Comparison of ENCODE assay signal across 20 mouse cellular contexts in the genomic region with DNA sequence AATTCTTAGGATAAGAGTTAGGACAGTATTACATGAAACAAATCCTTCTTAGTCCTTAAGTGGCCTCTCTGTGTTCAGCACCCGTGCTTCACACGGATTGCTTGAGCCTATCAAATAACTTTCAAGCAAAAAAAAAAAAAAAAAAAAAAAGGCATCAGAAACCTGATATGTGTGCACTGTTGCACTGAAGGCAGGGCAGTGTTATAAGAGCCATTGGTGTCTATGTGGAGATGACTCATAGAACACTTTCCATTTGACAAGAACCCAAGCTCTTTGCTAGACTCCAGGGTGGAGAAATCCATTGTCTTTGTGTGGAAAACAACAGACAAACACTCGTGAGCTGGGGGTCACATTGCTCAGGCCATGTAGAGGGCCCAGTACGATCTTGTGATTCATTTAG. TPM values are rescaled to one million over a fixed set of nuclear protein-coding genes. Genes with fewer than 3 reads are reported as not detected.
DNase-seq lines count a peak whose midpoint lies in the region; ATAC-seq and TF ChIP-seq lines count a peak whose summit lies in the region.
"Had no signal": no experiment of that assay in that cellular context is flagged by ENCODE, and none has a peak within 500 bp of the region (broad histone marks: within the 10 kb centered on the region; RNA-seq: fewer than 3 reads in every experiment).

No protein-coding gene starts in this region.

- H3K27ac ChIP-seq in kidney, postnatal 0 days: no peak overlapping the region
- no peak overlapping the region for H3K27ac ChIP-seq in kidney, adult 2 months (ENCODE audit: insufficient read depth, low read depth, low read length)
- H3K27ac ChIP-seq: forebrain, embryonic 15.5 days; hindbrain, embryonic 14.5 days; neural tube, embryonic 12.5 days had no signal

- no peak for TF ChIP-seq POLR2A in kidney, adult 2 months (IDR thresholded peaks at IDR 0.05; ENCODE audit: low read depth, low read length)

- H3K9me3 ChIP-seq in kidney, postnatal 0 days (replicated peaks; ENCODE audit: low read length): no peaks in the 10 kb centered on the region
- H3K9me3 ChIP-seq: forebrain, embryonic 15.5 days; neural tube, embryonic 12.5 days had no signal

- H3ac ChIP-seq in C2C12 (ENCODE audit: control insufficient read depth, insufficient read length, low read depth): peak overlapping the region; percentile 6

- no peaks in the 10 kb centered on the region for H3K36me3 ChIP-seq in kidney, postnatal 0 days (ENCODE audit: insufficient read depth, low read length)
- no peaks in the 10 kb centered on the region for H3K36me3 ChIP-seq in kidney, adult 2 months (ENCODE audit: control insufficient read depth, insufficient read depth, low read length)
- peaks cover 7% of the 10 kb centered on the region for H3K36me3 ChIP-seq in C2C12 (ENCODE audit: control insufficient read depth, insufficient read depth)
- H3K36me3 ChIP-seq: forebrain, embryonic 15.5 days; neural tube, embryonic 12.5 days had no signal

- peak; percentile 53 for DNase-seq in kidney, postnatal 0 days (ENCODE audit: low spot score)
- no peak for DNase-seq in kidney, adult 2 months
- peak; percentile 75 for DNase-seq in Muller cell, postnatal 12 days (ENCODE audit: inconsistent ontology term)
- DNase-seq in mesoderm, embryonic 11.5 days (ENCODE audit: low read depth, low spot score): peak; percentile 7
- no peak for DNase-seq in retina, postnatal 1 day
- DNase-seq in right cerebral cortex, postnatal 4 days: no peak
- DNase-seq: cerebellum, adult 18-20 months; cerebellum, postnatal 25 days; heart, postnatal 14 days; layer of hippocampus, postnatal 36 days; left cerebral cortex, postnatal 4 days; liver; spleen, adult 18-20 months; thymus, postnatal 25 days had no signal

- TF ChIP-seq CTCF in kidney, postnatal 0 days (IDR thresholded peaks at IDR 0.05; ENCODE audit: low read depth): no peak
- TF ChIP-seq CTCF in kidney, adult 2 months (conservative IDR thresholded peaks at IDR 0.05; ENCODE audit: insufficient read depth, insufficient read length, low read depth, low read length): no peak
- TF ChIP-seq CTCF in C2C12 (IDR thresholded peaks at IDR 0.05; ENCODE audit: control insufficient read depth, insufficient read depth, insufficient read length): no peak

- peaks cover 69% of the 10 kb centered on the region for H3K79me3 ChIP-seq in C2C12 (ENCODE audit: low read depth)

- H3K27me3 ChIP-seq in kidney, postnatal 0 days (ENCODE audit: insufficient read depth, low read length): no peaks in the 10 kb centered on the region
- H3K27me3 ChIP-seq in kidney, adult 2 months (replicated peaks; ENCODE audit: control insufficient read depth, insufficient read depth, low read length): no peaks in the 10 kb centered on the region
- H3K27me3 ChIP-seq in C2C12 (ENCODE audit: control insufficient read depth, insufficient read depth, insufficient read length): no peaks in the 10 kb centered on the region
- H3K27me3 ChIP-seq: forebrain, embryonic 15.5 days; neural tube, embryonic 12.5 days had no signal

- H3K79me2 ChIP-seq in C2C12 (ENCODE audit: control insufficient read depth, insufficient read depth): peaks cover 95% of the 10 kb centered on the region

- no peak overlapping the region for H3K9ac ChIP-seq in kidney, postnatal 0 days (ENCODE audit: low read depth, low read length)
- H3K9ac ChIP-seq: forebrain, embryonic 15.5 days; hindbrain, embryonic 14.5 days; neural tube, embryonic 12.5 days had no signal

- no peak overlapping the region for H3K4me3 ChIP-seq in kidney, postnatal 0 days (replicated peaks; ENCODE audit: low read depth, low read length)
- H3K4me3 ChIP-seq in kidney, adult 2 months (ENCODE audit: insufficient read depth, low read depth, low read length): no peak overlapping the region
- H3K4me3 ChIP-seq in C2C12 (ENCODE audit: insufficient read depth, poor library complexity, severe bottlenecking): no peak overlapping the region
- H3K4me3 ChIP-seq: erythroblast, embryonic 14.5 days; forebrain, embryonic 15.5 days; neural tube, embryonic 12.5 days had no signal

- ATAC-seq in kidney, postnatal 0 days (replicated peaks; ENCODE audit: low FRiP score, low read depth): no peak
- ATAC-seq: forebrain, embryonic 15.5 days had no signal

- WGBS in kidney, postnatal 0 days: 23% methylated on average over 4 of the region's 4 CpGs
- 50% methylated on average over 4 of the region's 4 CpGs for WGBS in kidney, adult 2 months

- H3K4me1 ChIP-seq in kidney, postnatal 0 days (replicated peaks; ENCODE audit: insufficient read depth, low read length): no peaks in the 10 kb centered on the region
- peaks cover 2% of the 10 kb centered on the region; the same call in 1 of the 2 replicates for H3K4me1 ChIP-seq in kidney, adult 2 months (ENCODE audit: control insufficient read depth, insufficient read depth, low read length)
- H3K4me1 ChIP-seq: forebrain, embryonic 15.5 days; neural tube, embryonic 12.5 days had no signal

- no peak overlapping the region for H3K4me2 ChIP-seq in kidney, postnatal 0 days (ENCODE audit: low read length)
- H3K4me2 ChIP-seq: forebrain, embryonic 15.5 days; heart, embryonic 11.5 days; hindbrain, embryonic 14.5 days; neural tube, embryonic 12.5 days had no signal

TF ChIP-seq in C2C12, 6 proteins besides CTCF, POLR2A, EP300 and RAD21:
- TF ChIP-seq MAX (IDR thresholded peaks at IDR 0.05) (peak; percentile 32), MYOG (IDR thresholded peaks at IDR 0.05; ENCODE audit: control insufficient read depth, extremely low read depth, insufficient read length) (no peak), MYOD1 (IDR thresholded peaks at IDR 0.05; ENCODE audit: control insufficient read depth, insufficient read length, low read depth) (peak; percentile 23)

RNA-seq across cellular contexts. Expression of a gene that starts 58.7 kb away (rescaled TPM):
- 43.8 and 57.3 TPM in 2 replicates for polyA plus RNA-seq in kidney, postnatal 0 days (2015; fragmentation: Nextera tagmentation; extraction: Ambion mirVana)
- 42.5 and 48.0 TPM in 2 replicates for polyA plus RNA-seq in kidney, adult 2 months (2012; rRNA removed)
- polyA plus RNA-seq in C2C12 (2012; fragmentation: generic; extraction: Trizol): 58.1 TPM

Comparison
In these comparisons a context has a peak if more than half of its experiments do, and no peak if none do; other contexts are left out.
1. DNase-seq: peak in kidney, postnatal 0 days (single experiment), Muller cell, postnatal 12 days (single experiment) and mesoderm, embryonic 11.5 days (single experiment); none in kidney, adult 2 months (single experiment), retina, postnatal 1 day (single experiment) and right cerebral cortex, postnatal 4 days (single experiment).